Mouse (Mus musculus) adrenal gland, postnatal 36 days (tissue): ENCODE data around the gene Mindy4b-ps. TPM values are rescaled to one million over a fixed set of nuclear protein-coding genes. Genes with fewer than 3 reads are reported as not detected.

Experiments used
- DNase-seq, 2 experiments: peaks; one replicate each; pipeline ENCODE4 v3.0.0; 2021; ENCODE audit warnings: mixed read lengths in 1 of 2
- total RNA-seq, 2 experiments: library from RNA; stranded (reverse); gene quantifications; 2 replicates each; pipeline ENCODE4 v1.2.3; 2021

The Mindy4b-ps gene
- total RNA-seq, 2 experiments from 2014 or later, result not detected

DNA sequence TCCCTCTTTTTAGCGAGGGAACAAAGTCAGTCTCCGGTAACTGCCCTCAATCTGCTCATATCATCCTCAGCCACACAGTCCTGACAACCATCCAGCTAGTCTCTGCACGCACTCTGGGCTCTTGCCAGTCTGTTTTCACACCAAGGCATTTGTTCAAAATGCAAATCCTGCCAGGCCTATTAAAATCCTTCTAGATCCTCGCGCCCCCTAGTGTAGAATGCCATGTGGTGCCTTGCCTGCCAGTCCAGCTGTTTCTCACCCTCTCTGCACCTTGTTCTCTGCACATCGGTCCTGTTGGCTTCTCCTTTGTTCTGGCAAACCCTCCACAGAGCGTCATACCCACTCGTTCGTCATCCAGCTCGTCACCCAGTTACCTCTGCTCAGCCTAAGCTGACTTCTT is 36.2 kb downstream of the Mindy4b-ps start:
- peak; percentile 69 to 73 for DNase-seq

DNA sequence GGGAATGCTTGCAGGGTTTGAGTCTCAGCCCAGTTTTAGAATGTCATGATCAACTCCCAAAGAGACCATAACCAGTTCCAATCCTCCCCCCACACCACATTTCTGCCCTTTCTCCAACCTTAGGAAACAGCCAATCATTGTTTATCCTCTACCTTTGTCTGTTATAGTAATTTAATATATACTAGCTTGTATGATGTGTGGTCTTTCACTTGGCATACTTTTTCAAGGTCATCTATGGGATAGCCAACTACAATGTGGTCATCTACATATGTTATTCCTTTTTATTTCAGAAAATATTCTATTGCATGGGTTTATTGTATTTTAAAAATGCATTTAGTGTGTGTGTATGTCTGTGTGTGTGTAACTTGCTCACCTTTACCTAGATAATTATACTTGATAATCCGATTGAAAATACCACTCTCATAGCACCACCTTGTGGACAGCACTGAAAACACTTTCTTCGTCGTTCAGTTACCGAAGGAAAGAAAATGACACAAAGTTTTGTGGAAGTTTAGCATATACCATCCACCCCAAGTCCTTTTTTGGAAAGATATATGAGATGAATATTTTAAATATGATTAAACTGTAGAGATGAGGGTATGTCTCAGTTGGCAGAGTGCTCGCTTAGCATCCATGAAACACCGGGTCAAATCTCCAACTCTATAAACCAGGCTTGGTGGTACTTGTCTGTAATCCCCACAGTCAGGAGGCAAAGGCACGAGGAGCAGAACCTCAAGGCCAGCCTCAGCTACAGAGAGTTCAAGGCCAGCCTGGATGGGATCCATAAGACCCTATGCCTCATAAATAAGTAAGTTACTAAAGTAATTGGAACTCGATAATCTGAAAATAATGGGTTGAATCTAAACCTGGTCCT is 37.7 kb downstream of the Mindy4b-ps start:
- DNase-seq, result peak; percentile 12 to 38

- no peak for DNase-seq
These were observed 38.4 kb downstream of the Mindy4b-ps start for GRCm38 (mm10) chr3:58783602-58784218.

DNA sequence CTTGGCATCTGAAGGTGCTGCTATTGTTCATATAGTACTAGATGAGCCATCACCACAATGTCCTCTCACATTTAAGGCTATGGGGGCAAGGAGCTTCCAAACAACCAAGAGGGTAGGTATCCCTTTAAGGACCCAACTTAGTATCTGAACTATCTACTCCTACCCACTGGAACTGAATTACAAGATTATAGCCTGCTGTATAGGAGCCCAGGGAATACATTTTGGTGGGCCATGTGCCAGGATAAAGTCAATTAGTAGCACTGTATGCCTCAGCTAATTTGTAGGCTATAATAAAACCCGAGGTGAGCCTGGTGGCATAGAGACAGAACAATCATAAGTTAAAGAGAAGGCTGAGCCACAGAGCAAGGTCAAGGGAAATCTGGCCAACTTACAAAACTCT is 65.7 kb downstream of the Mindy4b-ps start:
- DNase-seq, result peak in 1 of 2 experiments; percentile 3

- no peak for DNase-seq
These were observed 66.3 kb downstream of the Mindy4b-ps start for GRCm38 (mm10) chr3:58755769-58756168.

- no peak for DNase-seq
These were observed 67.8 kb downstream of the Mindy4b-ps start for GRCm38 (mm10) chr3:58754361-58754760.

DNA sequence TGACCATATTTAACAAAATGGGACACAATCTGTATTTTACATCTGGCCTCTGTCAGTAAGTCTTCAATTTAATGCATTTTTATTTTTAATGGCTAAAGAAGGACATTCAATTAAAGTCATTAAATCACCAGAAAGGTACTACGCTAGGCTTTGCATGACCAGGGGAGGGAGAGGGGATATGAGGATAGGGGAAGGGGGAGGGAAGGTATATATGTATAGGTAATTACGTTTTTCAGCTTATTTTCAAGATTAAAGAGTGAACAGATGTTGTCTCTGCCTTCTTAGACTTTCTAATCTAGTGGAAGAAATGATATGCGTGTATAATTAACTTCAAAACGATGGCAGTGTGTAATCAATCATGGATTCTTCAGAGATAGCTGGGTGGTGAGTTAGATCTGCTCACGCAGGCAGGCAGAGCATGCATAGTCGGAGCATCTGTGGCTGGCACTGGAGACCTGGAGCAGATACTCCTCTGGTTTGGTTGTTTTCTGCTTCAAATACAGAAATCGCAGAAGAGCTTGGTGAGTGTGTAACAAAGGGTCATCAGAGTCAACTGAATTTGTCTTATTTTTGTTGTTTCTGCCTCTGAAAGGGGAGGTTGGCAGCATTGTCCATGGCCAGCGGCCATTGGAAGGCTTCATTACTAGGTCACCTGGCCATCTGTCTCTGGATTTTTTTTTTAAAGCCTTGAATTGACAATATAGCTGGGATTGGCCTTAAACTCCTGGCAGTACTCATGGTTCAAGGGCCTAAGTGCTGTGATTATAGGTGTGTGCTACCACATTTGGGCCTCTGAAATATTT is 70.1 kb downstream of the Mindy4b-ps start:
- no peak for DNase-seq

GRCm38 (mm10) chr3:58748724-58749123 is 73.4 kb downstream of the Mindy4b-ps start:
- no peak for DNase-seq

- DNase-seq, result no peak
These were observed 74.2 kb downstream of the Mindy4b-ps start for GRCm38 (mm10) chr3:58747924-58748323.

DNA sequence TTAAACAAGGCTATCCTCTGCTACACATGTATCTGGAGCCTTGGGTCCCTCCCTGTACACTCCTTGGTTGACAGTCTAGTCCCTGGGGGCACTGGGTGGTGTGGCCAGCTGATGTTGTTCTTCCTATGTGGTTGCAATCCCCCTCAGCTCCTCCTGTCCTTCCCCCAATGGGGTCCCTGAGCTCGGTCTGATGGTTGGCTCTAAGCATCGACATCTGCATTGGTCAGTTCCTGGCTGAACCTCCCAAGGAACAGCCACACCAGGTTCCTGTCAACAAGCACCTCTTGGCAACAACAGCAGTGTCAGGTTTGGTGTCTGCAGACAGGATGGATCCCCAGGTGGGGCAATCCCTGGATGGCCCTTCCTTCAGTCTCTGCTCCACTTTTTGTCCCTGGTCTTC is 82.6 kb downstream of the Mindy4b-ps start:
- DNase-seq, result no peak

Other genes starting within 250 kb of the Mindy4b-ps start
- 100 to 1,000 TPM; 142 to 148 TPM for gene Selenot, start 245.7 kb downstream of the Mindy4b-ps start, total RNA-seq
- under 1 TPM in 1 of 2 experiments, not detected in 1; 0.17 TPM for gene Erich6, start 185.1 kb downstream of the Mindy4b-ps start, total RNA-seq
- 10 to 100 TPM; 29.5 to 30.1 TPM for gene Siah2, start 129.9 kb downstream of the Mindy4b-ps start, total RNA-seq
- gene Clrn1, start 63.0 kb upstream of the Mindy4b-ps start, total RNA-seq, result not detected
- gene Med12l, start 183.5 kb upstream of the Mindy4b-ps start, total RNA-seq, result 10 to 100 TPM; 12.9 to 13.3 TPM